Mouse (Mus musculus) effector memory CD4-positive, alpha-beta T cell, adult 5 months (primary cell): ENCODE measurements around the gene Kcnk16. TPM values are rescaled to one million over a fixed set of nuclear protein-coding genes. Genes with fewer than 3 reads are reported as not detected.

Experiments
- polyA plus RNA-seq: library from polyadenylated mRNA; unstranded; fragments of 100-300 nt; shearing (Covaris generic); gene quantifications from one replicate; pipeline ENCODE4 v1.2.1, GENCODE M21; 2017

Kcnk16 gene
- not detected for polyA plus RNA-seq

DNA sequence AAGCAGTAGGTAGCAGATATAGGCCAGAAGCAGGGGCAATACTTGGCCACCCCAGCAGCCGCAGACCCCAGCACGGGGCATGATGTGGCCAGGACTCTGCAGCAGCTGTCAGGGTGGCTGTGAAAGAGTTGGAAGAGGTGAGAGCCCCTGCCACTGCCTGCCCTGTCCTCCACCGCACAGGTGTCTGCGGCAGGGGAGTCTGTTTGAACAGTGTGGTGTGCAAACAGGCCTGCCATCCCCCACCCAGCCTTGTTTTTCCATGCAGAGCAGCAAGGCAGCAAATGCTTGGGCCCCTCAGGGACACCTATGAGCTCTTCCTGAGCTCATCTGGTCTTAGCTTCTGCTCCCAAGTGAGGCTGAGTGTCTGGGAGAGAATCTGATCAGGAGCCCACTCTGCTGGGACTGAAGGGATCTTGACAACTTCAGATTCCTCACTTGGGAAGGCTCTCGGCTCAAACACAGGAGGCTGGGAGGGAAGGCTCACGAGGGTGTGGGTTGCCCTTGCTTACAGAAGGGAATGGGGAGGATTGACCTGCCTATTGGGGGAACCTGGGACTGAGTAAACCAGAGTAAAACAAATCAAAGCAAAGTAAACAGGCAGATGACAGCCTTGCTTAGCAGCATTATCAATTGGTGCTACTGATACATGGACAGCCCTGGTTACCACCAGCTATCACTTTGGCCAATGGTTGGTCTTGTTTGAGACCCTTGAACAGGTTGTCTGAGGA lies at the start of gene Kcnk16:
Gene Kcnk16 (minus strand): TSS at position 118 of the 728 bp plus-strand sequence.

DNA sequence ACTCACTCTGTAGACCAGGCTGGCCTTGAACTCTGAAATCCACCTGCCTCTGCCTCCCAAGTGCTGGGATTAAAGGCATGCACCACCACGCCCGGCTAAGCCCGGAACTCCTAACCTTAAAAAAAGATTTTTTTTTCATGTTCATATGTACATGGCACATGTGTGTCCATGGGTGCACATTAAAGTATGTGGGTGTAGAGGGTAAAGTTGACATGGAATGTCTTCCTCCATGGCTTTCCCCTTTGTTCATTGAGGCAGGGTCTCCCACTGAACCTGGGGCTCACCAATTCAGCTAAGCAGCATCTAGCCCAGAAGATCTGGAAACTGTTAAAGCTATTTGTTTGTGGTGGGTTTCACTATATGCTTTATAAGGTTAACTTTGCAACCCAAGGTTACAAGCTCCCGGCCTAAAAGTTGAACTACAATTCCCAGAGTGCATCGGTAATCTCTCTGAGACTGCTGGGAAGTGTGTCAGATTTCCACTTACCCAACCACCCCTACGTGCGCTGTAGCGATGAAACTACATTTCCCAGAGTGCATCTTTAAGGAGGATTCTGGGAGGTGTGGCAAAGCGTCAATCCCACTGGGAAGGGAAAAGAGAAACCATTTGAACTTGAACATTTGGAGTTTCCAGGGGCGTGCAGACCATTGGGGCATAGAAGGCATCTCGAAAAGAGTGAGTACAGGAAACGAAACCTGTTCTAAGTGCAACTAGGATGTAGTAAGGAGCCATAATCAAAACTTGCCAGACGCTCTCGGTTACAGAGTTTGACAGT lies 25.3 kb upstream of the Kcnk16 start, which contains the start of gene Nudt13:
Gene Nudt13 (plus strand): TSS at position 581 of the 776 bp plus-strand sequence.

Other genes with a start within 250 kb of the Kcnk16 start
- 16.8 TPM for gene Saysd1, start 130.7 kb downstream of the Kcnk16 start, polyA plus RNA-seq
- 11.1 TPM for gene Kcnk5, start 87.4 kb downstream of the Kcnk16 start, polyA plus RNA-seq
- gene Nudt13, start 25.5 kb upstream of the Kcnk16 start, polyA plus RNA-seq = 12.5 TPM
- 31.6 TPM for gene Ecd, start 78.9 kb upstream of the Kcnk16 start, polyA plus RNA-seq
- 41.4 TPM for gene Fam149b, start 79.0 kb upstream of the Kcnk16 start, polyA plus RNA-seq
- gene Dnajc9, start 119.7 kb upstream of the Kcnk16 start, polyA plus RNA-seq = 91.7 TPM
- gene Mrps16, start 124.4 kb upstream of the Kcnk16 start, polyA plus RNA-seq = 34.9 TPM
- not detected for gene Cfap70, start 183.0 kb upstream of the Kcnk16 start, polyA plus RNA-seq
- gene Anxa7, start 210.9 kb upstream of the Kcnk16 start, polyA plus RNA-seq = 49.4 TPM
- 1.0 TPM for gene Mss51, start 227.7 kb upstream of the Kcnk16 start, polyA plus RNA-seq